Mouse (Mus musculus) gastrocnemius, postnatal 14 days (tissue): ENCODE measurements at regions not wholly inside any gene's neighbourhood (a gene's known extent, or its start where the extent isn't known, plus 50 kb on each side); places are given as distances from the start of the nearest gene placed in this dataset.
"Not testable (repeated sequence)": the region's sequence is repeated elsewhere in the genome, so short reads cannot be mapped to it uniquely, and the experiment has no call there.

ENCODE experiments used
- DNase-seq: peaks from one replicate; pipeline ENCODE4 v3.0.0; 2021; ENCODE audit warnings: mixed read lengths
- intact Hi-C: fragments of 180-260 bp; cut with DNase I; formaldehyde crosslinking; loops from one replicate; pipeline ENCODE4 v1.15.1; 2025; ENCODE audit warnings: low total_unique reads

DNA sequence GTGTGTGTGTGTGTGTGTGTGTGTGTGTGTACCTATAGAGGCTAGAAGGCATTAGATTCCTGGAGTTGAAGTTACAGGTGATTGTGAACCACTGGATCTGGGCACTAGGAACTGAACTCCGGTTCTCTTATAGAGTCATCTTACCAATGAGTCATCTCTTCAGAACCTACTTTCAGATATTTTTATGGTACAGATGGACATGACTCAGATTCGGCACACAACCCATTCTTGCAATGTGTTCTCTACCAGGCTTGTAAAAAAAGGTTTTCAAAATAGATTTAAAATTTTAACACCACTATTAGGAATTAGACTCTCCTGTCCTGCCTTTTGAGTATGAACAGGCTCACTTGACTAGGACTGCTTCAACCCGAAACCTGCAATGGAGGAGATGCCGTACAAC lies 504.3 kb upstream of the Auts2 start:
- DNase-seq, result no peak
- intact Hi-C loops, result no loop called here

DNA sequence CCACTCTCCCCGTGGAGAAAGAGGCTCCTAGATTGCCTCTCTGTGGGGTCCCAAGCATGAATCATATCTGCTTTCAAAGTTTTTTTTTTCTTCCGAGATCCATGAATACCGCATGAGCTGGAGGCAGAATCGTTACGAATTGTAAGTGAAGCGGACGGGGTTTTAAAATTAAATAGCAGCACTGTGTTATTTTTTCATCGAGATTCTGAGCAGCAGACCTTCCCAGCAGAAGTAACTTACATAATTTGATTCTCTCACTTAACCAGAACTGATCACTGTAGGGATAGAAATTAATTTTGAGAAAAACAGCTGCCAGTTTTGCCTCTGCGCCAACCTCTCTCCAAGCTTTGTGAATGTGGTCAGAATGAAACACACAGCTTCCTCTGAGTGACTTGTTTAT lies 502.5 kb upstream of the Auts2 start:
- intact Hi-C loops, result no loop called here
- no peak for DNase-seq

DNA sequence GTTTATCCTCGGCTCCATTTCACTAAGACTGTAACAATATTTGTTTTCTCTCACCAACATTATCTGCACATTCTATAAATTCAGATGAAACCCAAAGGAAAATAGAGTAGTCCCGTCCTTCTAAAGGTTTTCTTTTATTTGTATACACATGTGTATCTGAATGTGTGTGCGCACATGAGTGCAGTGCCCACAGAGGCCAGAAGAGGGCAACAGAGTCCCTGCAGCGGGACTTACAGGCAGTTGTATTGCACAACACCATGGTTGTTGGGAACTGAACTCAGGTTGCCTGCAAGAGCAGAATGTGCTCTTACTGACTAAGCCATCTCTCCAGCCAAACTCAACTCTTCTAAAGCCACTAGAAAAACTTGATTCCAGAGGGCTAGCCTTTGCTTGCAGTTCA lies 484.4 kb upstream of the Auts2 start:
- intact Hi-C loops, result no loop called here

DNA sequence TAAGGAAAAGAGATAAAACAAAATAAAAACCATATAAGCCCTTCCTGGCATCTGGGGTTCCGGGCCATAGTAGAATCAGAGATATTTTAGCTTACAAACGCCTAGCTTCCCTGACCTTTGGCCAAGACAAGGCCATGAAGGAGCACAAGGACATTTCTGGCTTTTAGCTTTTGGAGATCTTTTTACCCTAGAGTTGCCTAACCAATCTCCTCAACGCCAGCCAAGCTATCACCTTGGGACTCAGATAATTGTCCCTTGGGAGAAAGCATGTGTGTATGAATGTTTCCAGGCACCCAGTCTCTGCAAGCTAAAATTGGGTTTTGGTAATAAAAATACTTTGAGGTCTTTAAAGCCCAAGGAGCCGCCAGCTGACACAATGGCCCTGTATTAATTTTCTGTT lies 482.0 kb upstream of the Auts2 start:
- DNase-seq, result no peak
- intact Hi-C loops, result no loop called here

More for the DNA sequence above, 484.4 kb upstream of the Auts2 start:
- DNase-seq, result no peak

DNA sequence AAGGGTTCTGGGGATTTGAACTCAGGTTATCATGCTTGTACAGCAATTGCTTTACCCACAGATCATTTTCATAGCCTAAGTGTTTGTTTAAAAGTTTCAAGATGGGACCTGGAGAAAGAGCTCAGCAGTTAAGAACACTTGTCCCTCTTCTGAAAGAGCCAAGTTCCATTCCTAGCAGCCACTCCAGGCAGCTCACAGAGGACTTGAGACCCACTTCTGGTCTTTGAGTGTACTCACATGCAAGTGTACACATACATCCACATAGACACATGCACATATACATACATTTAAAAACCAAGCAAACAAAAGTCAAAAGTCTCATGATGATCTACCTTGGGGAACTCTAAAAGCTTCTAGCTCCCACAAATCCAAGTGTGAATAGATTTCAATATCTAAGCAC lies 477.7 kb upstream of the Auts2 start:
- DNase-seq, result no peak
- intact Hi-C loops, result no loop called here

DNA sequence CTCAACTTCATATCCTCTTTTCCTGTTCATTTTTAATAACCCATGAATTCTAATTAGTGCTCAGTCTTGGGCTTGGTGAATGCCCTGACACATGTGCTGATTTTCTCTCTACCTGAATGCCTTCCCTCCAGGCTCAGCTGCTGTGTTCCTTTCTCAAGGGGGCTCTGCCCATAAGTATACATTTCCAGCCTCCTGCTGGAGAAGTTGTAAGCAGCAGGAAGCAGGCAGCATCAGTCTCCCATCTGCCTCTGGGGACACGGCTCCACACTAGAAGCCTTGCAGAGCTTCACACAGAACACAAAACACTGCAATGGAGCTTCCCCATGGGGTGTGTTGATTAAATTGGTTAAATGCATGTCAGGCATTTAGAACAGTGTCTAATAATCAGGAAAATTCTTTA lies 477.0 kb upstream of the Auts2 start:
- intact Hi-C loops, result no loop called here
- no peak for DNase-seq

DNA sequence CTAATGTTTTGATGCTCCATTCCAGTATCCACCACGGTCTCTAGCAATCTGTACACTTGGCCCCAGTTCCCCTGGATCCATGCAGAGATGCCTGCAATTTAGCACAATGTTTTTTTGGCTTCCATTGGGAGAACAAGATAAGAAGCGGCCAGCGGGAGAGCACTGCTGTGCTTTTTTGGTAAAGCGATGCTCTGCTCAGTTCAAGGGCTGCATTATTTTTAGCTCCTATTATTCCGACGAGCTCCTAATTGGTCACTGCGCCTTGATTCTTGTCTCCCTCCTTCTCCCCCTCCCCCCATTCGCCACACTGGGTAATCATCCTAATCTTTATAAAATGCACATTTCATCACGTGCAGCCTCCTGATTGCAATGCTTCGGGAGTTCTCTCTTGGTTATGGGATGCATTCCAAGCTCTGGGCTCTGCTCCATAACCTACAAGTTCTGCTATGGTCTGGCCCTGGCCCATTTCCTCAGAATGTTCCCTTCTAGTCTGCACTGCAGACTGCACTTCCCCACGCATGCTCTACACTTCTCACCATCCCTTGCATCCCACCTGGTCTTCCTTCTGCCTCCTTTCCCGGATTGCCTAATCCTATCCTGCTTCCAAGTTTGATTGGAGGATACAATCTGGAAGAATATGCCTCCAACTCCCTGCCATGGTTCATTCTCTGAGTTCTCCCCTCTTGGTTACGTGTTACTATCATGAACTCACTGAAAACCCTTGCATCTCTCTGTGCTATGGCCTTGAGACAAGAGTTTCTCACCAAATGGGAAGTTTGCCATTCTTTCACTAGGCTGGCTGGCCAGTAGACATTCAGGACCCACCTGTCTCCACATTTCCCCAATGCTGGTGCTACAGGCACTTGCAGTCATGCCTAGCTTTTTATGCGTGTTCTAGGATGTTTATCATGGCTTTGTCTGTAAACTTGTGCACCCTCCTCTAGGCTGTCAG lies 467.8 kb upstream of the Auts2 start:
- intact Hi-C loops, result no loop called here
- DNase-seq, result peak; percentile 5

DNA sequence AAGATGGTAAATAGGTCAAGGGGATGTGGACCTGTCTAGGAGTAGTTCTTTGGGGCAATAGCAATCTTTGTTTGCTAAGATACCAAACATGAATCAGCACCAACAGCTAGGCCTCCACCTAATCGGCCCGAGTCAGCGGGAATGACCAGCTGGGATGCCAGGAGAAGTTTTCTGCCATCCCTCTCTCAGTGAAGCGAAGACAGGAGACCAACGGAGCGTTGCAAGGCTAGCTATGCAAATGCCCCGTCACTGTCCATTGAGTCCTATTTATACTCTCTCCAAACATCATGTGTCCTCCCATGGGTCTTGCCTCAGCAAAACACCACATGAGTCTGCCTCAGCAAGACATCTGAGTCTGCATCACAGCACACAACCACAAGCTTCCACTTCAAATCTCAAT lies 439.7 kb upstream of the Auts2 start:
- intact Hi-C loops, result no loop called here

DNA sequence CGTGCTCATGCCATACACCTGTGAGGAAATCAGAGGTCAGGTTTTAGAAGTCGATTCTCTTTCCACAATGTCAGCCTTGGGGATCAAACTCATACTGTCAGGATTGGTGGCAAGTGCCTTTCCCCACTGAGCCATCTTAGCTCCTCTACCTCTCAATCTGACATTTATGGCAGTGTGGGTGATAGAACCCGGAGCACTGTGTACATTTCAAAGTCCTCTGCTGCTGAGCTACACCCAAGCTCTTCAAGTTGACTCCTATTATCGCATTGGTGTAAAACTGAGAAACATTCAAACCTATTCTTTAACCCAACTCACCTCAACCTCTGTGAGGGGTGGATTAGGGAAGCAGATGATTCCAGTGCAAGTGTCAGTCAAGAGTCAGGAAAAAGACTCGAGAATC lies 435.9 kb upstream of the Auts2 start:
- intact Hi-C loops, result no loop called here
- DNase-seq, result no peak

More for the DNA sequence above, 439.7 kb upstream of the Auts2 start:
- DNase-seq, result no peak

DNA sequence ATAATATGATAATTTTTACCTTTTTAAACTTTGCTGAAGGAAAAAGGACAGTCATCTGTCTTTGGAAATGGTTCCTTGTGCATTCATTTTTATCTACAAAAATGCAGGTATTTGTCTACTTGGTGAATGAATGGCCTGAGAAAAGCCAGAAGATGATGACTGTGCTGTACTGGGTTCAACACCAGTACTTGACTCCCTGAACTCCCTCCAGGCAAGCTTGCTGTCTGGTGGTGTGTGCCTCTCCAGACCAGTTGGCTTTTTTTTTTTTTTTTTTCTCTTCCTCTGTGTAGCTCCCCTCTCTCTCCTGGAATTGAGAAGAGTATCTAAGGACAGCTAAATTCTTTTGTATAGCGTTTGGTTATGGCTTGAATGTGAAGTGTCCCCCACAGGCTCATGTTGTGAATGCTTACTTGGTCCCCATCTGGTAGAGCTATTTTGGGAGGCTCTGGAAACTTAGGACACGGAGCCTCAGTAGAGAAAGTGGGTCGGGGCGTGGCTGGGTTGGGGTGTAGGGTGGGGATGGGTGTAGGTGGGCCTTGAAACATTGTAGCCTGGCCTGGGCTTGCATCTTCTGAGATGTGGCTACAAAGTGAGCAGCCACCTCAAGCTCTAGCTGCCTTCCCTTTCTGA lies 432.3 kb upstream of the Auts2 start:
- intact Hi-C loops, result no loop called here

DNA sequence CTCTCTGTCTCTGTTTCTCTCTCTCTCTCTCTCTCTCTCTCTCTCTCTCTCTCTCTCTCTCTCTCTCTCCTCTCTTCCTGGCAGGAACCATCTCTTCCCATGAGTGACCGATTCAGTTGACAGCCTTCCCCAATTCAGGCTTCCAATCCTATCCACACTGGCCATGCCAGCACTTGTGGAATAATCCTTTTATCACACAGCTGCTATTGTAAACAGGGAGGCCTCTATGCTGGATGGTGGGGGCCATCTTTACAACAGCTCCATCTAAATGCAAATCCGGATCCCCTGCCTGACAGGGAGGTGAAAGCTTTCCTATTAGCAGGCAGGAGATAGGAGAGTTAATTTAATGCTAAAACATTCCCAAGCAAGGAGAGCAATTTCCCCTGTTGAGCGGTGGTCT lies 431.7 kb upstream of the Auts2 start:
- intact Hi-C loops, result no loop called here

More for the DNA sequence above, 432.3 kb upstream of the Auts2 start:
- no peak for DNase-seq

DNA sequence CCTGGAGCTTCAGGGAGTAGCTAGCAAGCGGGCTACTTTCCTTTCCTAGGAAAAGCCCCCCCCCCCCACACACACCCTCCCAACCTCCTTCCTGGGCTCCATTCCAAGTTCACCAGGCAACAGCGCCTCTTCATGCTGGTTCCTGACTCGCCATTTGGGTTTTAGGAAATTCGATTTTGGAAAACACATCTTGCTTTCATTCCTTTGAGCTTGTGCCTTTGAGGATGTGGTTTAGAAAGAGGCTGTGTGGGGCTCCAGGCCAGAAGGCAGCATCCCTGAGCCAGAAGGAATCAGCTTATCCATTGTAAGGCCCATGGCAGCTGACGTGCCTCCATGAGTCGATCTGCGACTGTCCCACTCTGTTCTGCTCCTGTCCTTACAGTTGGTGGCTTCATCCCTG lies 427.9 kb upstream of the Auts2 start:
- intact Hi-C loops, result no loop called here
- DNase-seq, result no peak

More for the DNA sequence above, 431.7 kb upstream of the Auts2 start:
- DNase-seq, result no peak

DNA sequence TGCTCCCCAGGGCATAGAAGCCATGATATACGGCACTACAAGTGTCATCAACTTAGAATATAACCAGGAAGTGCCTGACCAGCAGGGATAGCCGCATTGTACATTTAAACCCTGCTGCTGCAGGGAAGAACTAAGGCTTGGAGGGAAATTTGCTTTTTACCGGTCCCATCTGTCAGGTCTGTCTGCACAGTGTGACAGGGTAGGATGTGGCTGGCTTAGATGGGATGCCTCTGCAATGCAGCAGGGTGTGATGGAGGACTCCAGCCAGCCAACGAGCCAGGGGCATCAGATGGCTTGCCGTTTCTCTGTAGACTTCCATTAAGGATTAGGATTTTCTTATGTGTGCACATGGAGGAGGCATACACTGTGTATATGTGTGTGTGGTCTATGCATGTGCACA lies 426.2 kb upstream of the Auts2 start:
- no peak for DNase-seq
- intact Hi-C loops, result no loop called here

DNA sequence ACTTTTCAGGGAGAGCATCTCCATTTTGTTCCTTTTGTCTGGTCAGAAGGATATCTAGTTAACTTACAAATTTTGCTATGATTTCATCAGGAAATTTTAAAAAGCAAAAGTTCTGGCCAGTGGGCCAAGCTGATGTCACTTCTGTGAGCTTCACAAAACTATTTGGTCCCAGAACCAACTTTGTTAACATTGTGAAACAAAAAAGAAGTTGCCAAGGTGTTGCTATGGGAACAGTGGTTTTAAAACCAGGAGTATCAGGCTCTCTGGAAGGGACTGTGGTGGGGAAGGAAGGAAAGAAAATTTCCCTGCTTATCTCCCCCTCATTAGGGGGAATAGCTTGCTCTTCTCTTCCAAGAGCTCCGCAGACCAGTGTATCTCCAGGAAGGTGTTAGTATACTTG lies 416.8 kb upstream of the Auts2 start:
- intact Hi-C loops, result no loop called here
- no peak for DNase-seq

DNA sequence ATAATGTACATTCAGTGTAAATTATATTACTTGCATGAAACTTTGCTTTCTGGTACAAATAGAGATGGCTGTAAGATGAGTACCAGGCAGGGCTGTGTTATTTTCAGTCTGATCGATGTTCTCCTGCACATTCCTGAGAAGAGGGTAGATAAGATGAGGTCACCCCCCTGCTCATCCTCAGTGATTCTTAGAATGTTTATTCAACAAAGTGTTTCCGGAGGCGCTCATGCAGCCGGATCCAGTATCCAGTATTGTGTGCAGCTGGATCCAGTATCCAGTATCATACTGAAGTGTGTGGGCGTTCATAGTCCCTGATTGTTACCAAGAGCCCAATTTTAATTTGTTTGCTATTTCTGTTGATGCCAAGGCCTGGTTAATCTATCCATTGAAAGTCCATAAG lies 413.0 kb upstream of the Auts2 start:
- intact Hi-C loops, result no loop called here
- no peak for DNase-seq

DNA sequence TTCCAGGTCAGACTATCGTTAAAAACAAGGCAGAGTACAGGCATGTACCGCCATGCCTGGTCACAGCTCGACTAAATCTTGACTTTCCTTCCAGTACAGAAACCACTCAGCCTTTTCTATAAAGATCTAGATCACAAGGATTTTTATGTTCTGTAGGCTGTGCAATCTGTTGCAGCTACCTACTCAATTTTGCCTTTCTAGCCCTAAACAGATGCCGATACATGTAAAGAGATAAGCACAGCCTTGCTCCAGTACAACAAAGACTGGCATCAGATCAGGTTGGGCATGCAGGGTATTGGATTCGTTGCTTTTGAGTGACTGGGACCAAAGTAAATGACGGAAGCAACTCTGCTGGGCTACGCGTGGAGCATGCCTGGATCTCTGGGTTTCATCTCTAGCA lies 411.9 kb upstream of the Auts2 start:
- no peak for DNase-seq
- intact Hi-C loops, result no loop called here

DNA sequence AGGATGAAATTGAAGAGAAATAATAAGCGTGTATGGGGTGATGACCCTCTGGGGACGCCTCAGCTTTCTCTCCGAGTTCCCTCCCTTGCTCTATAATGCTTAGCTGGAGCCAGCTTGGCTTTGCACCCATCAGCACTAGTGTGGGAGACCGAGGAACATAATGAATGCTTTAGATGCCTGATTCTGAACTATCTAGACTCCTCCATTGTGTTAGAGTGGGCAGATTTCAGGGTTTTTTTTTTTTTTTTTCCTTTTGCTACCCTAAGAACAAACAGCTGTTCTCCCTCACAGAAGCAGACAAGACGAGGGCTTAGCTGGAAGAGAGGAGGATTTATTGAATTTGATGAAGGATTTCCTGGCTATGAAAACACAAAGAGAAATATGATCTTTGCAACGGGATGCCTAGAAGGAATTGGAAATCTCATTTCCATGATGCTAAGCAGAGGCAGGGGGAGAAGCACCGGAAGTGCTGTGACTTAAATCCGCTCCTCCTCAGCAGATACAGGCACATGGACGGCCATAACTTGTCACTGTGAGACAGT lies 390.4 kb upstream of the Auts2 start:
- intact Hi-C loops, result no loop called here
- DNase-seq, result no peak

DNA sequence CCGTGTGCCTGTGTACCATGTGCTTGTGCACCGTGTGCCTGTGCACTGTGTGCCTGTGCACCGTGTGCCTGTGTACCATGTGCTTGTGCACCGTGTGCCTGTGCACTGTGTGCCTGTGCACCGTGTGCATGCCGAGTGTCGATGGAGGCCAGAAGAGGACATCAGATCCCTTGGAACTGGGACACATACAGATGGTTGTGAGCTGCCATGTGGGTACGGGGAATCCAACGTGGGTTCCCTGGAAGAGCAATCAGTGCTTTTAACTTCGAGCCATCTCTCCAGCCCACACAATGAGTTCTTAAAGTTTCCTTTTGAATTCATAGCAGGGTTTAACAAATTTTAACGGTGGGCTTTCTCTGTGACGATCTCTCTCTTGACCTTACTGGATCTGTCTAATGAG lies 386.8 kb upstream of the Auts2 start:
- intact Hi-C loops, DNase-seq: not testable (repeated sequence)

DNA sequence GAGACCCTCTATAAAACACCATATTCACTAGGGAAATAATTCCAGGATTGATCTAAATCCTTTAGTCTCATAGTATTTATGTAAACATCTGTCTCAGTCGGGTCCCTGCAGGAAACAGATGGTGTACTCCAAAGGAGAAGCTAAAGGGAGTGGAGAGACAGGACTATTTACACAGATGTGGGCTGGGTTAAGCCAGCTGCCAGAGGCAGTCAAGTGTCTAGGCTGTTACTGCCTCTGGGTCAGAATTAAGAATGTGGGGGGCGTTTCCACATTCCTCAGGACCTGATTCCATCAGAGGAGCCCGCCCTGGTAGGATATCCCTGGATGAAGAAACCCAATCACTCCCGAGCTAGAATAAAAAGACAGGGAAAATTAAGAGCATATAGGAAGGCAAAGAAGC lies 380.2 kb upstream of the Auts2 start:
- intact Hi-C loops, result no loop called here
- no peak for DNase-seq

DNA sequence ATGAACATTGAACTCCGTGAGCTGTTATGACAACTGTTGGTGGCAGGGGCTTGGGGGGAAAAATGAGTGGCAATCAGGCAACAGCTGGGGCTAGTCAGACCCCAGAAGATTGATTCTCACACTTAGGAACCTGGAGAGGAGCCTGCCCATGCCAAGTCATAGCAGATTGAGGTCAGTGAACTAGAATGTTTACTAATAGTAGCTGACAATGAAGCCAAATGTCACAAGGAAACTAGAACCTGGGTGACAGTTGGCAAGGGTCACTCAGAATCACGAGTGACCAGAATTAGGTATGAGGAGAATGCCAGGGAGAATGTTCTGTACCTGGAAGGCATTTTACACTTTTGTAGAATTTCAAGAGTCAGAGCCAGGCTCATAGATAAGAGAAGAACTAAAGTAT lies 365.9 kb upstream of the Auts2 start:
- intact Hi-C loops, result no loop called here
- no peak for DNase-seq

DNA sequence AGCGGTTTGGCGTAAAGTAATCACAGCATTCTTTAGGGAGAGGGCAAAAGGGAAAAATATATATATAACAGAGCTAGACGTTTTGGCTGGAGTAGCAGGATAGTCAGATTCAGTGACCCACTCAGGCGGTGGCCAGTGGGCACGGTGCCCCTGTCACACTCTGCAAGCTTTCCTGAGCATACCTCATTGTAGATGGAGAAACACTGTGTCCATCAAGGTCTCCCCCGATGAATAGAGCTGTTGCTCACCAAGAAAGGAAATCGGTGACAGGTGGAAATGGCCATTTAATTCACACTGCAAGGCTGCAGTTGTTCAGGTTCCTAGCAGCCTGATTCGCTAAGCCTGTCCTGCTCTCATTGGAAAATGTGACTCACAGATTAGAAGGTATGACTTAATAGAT lies 365.1 kb upstream of the Auts2 start:
- no peak for DNase-seq
- intact Hi-C loops, result no loop called here
